Mouse (Mus musculus) hindbrain, embryonic 15.5 days (tissue): ENCODE data around the gene Opcml. TPM values are rescaled to one million over a fixed set of nuclear protein-coding genes. Genes with fewer than 3 reads are reported as not detected.
A peak's percentile ranks its signal among the peaks of the same experiment; 100 is the strongest.

Source experiments
- ATAC-seq: fragments of 200-750 bp; cut with Nextera tagmentation; 2 replicates; pipeline ENCODE4 v1.8.0; 2017; ENCODE audit warnings: low read depth, moderate number of reproducible peaks, moderate TSS enrichment; ENCODE audit not compliant: low FRiP score
- H3K27ac ChIP-seq: fragments of 300-500 bp; sonication (generic); replicated peaks from 2 replicates; pipeline ENCODE4 v1.5.1; 2015; ENCODE audit warnings: mild to moderate bottlenecking, inconsistent platforms
- H3K27me3 ChIP-seq: fragments of 300-500 bp; sonication (generic); 2 replicates; pipeline ENCODE4 v1.6.1; 2015; ENCODE audit warnings: control low read depth, inconsistent platforms
- H3K36me3 ChIP-seq: fragments of 300-500 bp; sonication (generic); 2 replicates; pipeline ENCODE4 v1.6.1; 2015; ENCODE audit warnings: control low read depth, inconsistent platforms
- H3K4me1 ChIP-seq: fragments of 300-500 bp; sonication (generic); replicated peaks from 2 replicates; pipeline ENCODE4 v1.6.1; 2015; ENCODE audit warnings: control low read depth, inconsistent platforms
- H3K4me2 ChIP-seq: fragments of 300-500 bp; sonication (generic); 2 replicates; pipeline ENCODE4 v1.6.1; 2015; ENCODE audit warnings: moderate library complexity, mild to moderate bottlenecking, inconsistent platforms
- H3K4me3 ChIP-seq: fragments of 300-500 bp; sonication (generic); 2 replicates; pipeline ENCODE4 v1.5.1; 2015; ENCODE audit warnings: mild to moderate bottlenecking, inconsistent platforms
- H3K9ac ChIP-seq: fragments of 300-500 bp; sonication (generic); 2 replicates; pipeline ENCODE4 v1.6.1; 2015; ENCODE audit warnings: inconsistent platforms
- H3K9me3 ChIP-seq: fragments of 300-500 bp; sonication (generic); 2 replicates; pipeline ENCODE4 v1.6.1; 2016; ENCODE audit warnings: control low read depth, inconsistent platforms
- WGBS: fragments of 180-500 bp; shearing (Covaris S2); methylation state at CpG from one replicate; pipeline ENCODE4 v1.1.7; 2015; 5-methylcytosine and 5-hydroxymethylcytosine counted together
- polyA plus RNA-seq: library from polyadenylated mRNA; unstranded; fragments of >200 nt; fragmentation: Nextera tagmentation; extraction: Ambion mirVana; gene quantifications from 2 replicates; pipeline ENCODE4 v1.2.1, GENCODE M21; 2015

The Opcml gene
- polyA plus RNA-seq, 1 experiment from 2014 or later: 41.8 TPM

DNA sequence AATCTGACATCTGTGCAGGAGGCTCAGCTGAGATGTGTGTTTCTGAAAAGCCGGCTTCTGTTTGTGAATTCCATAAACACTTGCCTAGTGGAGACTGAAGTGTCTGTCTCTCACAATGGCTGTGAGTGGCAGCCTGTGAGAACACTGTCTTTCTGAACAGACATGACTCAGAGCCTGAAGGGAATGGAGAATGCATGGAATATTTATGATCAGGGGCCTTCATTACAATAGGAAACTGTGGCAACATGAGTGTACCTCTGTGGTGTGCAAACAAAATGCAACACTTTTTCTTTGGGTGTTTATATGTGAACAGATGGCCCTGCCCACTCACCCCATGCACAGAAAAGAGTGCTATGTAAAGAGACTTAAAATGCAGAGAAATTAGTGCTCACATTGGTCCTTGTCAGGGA is 947.9 kb downstream of the Opcml start:
- H3K9me3 ChIP-seq: no peaks in the 10 kb centered on the region
- no peak overlapping the region for H3K4me3 ChIP-seq
- no peak overlapping the region for H3K4me2 ChIP-seq
- WGBS: 43% methylated on average over 1 of the region's 1 CpGs
- H3K9ac ChIP-seq: no peak overlapping the region
- H3K4me1 ChIP-seq: no peaks in the 10 kb centered on the region
- H3K36me3 ChIP-seq: no peaks in the 10 kb centered on the region
- ATAC-seq: no peak
- H3K27ac ChIP-seq: 0 out of 2 replicates have a peak overlapping the region, but pooled peaks have one; percentile 2
- no peaks in the 10 kb centered on the region for H3K27me3 ChIP-seq

DNA sequence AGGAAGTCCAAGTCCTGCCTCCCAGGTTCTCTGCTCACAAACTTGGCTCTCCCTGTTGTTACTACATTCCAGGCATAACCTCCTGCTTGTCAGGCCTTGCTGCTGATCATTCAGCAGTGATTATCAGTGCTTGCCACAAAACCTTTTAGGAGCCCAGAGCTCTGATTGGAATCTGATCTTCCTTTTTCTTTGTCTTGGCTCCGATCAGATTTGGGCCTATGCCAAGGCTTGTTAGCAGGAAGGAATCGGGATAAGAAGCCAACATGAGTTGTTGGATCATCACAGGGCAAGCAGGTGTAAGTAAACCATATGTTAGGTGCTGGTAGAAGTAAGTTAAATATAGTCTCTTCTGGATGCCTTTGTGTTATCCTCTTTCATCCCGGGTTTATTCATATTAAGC is 954.2 kb downstream of the Opcml start:
- WGBS: 77% methylated on average over 3 of the region's 3 CpGs
- no peak overlapping the region for H3K9ac ChIP-seq
- ATAC-seq: no peak

DNA sequence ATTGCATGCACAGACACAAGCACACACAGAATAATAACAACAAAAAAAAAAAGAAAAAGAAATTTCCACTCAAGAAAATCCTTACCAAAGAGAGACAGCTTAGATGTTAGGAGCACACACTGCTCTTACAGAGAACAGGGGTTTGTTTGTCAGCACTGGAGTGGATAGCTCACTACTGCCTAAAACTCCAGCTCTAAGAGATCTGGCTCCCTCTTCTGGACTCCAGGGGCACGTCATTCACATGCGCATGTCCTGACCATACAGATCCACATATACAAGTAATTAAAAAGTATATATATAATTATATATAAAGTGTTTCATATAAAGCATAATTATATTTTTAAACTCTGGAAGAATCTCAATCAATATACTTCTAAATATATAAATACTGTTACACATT is 958.3 kb downstream of the Opcml start:
- H3K27me3 ChIP-seq: no peaks in the 10 kb centered on the region
- H3K9ac ChIP-seq: no peak overlapping the region
- no peak overlapping the region for H3K4me2 ChIP-seq
- 86% methylated on average over 2 of the region's 2 CpGs for WGBS
- no peaks in the 10 kb centered on the region for H3K36me3 ChIP-seq
- ATAC-seq: no peak
- no peaks in the 10 kb centered on the region for H3K9me3 ChIP-seq
- no peak overlapping the region for H3K27ac ChIP-seq
- H3K4me3 ChIP-seq: no peak overlapping the region
- H3K4me1 ChIP-seq: no peaks in the 10 kb centered on the region

More for the DNA sequence above, 954.2 kb downstream of the Opcml start:
- H3K9me3 ChIP-seq: no peaks in the 10 kb centered on the region
- no peaks in the 10 kb centered on the region for H3K36me3 ChIP-seq
- no peaks in the 10 kb centered on the region for H3K4me1 ChIP-seq
- H3K4me3 ChIP-seq: no peak overlapping the region
- H3K27ac ChIP-seq: no peak overlapping the region
- H3K4me2 ChIP-seq: no peak overlapping the region
- no peaks in the 10 kb centered on the region for H3K27me3 ChIP-seq

DNA sequence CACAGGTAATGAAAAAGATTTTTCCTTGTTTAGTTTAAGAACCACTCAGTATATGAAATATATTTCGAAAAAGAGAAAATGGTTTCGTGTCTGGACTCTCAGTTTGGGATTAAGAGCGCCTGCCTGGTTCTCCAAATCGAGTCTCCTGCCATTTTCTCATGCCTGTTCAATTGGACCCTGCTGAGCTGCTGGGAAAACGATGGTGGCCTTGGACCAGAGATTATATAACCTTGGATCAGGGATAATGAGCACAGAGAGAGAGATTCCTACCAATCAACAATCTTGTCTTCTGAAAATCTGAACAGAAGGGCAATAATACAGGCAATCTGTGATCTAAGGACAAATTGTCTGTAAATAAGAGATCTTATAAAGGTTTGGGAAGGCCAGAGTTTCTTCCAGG is 962.3 kb downstream of the Opcml start:
- no peak overlapping the region for H3K9ac ChIP-seq
- H3K27me3 ChIP-seq: no peaks in the 10 kb centered on the region
- WGBS: 68% methylated on average over 5 of the region's 5 CpGs
- no peaks in the 10 kb centered on the region for H3K36me3 ChIP-seq
- no peak overlapping the region for H3K4me3 ChIP-seq
- no peak overlapping the region for H3K27ac ChIP-seq
- ATAC-seq: no peak
- H3K4me1 ChIP-seq: no peaks in the 10 kb centered on the region
- H3K4me2 ChIP-seq: no peak overlapping the region
- H3K9me3 ChIP-seq: no peaks in the 10 kb centered on the region

DNA sequence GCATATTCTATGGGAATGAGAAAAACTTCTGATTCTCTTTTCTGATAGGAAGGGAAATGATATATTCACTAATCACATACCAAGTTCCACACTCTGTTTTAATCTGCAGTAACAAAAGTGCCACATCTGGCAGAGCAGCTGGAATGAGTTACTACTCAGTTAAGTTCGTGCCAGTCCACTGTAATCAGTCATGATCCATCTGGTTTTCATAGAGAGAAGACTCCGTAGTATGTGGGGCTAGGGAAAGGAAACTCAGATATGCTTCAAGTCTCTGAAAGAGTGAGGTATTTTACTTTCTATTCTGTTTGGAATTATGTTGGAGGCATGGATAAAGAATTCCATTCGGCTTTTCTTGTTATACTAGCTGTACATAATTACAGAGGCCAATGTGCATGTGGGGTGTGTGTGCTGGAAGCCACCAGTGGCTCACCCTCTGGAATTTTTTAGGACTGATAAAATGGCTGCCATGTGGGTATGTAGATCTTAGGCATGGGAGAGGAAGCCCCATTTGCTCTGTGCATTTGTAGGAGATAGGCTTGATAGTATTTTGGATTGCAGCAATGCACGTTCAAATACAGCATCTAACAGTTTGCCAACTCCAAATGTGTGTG is 966.4 kb downstream of the Opcml start:
- no peak overlapping the region for H3K4me3 ChIP-seq
- WGBS: 80% methylated on average over 4 of the region's 4 CpGs
- H3K36me3 ChIP-seq: no peaks in the 10 kb centered on the region

DNA sequence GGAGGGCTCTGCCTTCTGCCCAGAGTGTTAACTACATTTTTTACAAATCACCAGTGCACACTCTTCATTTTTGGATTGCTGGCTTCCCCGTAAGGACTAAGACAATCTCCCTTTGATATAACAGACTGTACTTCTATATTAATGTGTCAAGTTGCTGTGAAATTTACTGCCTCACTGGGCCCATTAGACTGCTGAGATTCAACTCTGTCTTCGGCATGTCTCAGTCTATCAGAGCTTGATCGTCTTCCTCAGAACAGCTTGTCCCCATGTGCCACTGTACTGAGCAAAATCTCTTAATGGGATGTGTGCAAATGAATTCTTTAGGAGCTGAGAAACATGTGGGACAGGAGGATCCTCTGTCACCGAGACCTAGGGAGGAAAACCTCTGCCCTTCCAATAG is 970.9 kb downstream of the Opcml start:
- H3K4me3 ChIP-seq: no peak overlapping the region
- no peak overlapping the region for H3K9ac ChIP-seq
- 55% methylated on average over 4 of the region's 4 CpGs for WGBS
- H3K9me3 ChIP-seq: no peaks in the 10 kb centered on the region
- H3K4me1 ChIP-seq: peaks cover 7% of the 10 kb centered on the region; the same call in 1 of the 2 replicates
- ATAC-seq: peak; percentile 42; the same call in 1 of the 2 replicates
- H3K27ac ChIP-seq: no peak overlapping the region
- no peaks in the 10 kb centered on the region for H3K27me3 ChIP-seq
- H3K36me3 ChIP-seq: no peaks in the 10 kb centered on the region
- no peak overlapping the region for H3K4me2 ChIP-seq

More for the DNA sequence above, 966.4 kb downstream of the Opcml start:
- no peaks in the 10 kb centered on the region for H3K9me3 ChIP-seq
- no peak for ATAC-seq
- peaks cover 2% of the 10 kb centered on the region; the same call in 1 of the 2 replicates for H3K4me1 ChIP-seq
- H3K27me3 ChIP-seq: no peaks in the 10 kb centered on the region
- no peak overlapping the region for H3K27ac ChIP-seq
- H3K9ac ChIP-seq: no peak overlapping the region
- H3K4me2 ChIP-seq: no peak overlapping the region

DNA sequence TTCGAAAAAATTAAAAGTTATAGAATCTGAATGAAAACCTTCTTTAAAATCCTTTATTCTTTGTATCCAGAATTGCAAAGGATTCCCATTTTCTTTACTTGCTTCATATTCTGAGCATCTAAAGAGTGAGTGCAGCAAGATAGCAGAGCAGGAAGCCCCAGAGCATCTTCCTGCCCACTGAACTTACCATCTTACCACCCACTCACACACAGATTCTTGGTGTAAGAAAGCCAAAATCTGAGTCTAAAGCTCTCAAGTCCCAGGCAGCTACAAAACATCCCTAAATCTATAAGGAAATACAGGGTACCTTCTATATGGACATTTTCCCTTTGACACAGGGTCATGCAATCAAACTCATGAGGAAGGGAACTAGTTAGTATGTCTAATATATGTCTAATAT is 973.6 kb downstream of the Opcml start:
- Histone ChIP-seq H3K27me3 (no peaks in the 10 kb centered on the region), H3K9ac (no peak overlapping the region), H3K36me3 (no peaks in the 10 kb centered on the region), H3K9me3 (no peaks in the 10 kb centered on the region), H3K4me1 (peaks cover 7% of the 10 kb centered on the region; the same call in 1 of the 2 replicates), H3K4me2 (no peak overlapping the region), H3K27ac (no peak overlapping the region), H3K4me3 (no peak overlapping the region)
- no peak for ATAC-seq
- WGBS: 88% methylated on average over 1 of the region's 1 CpGs

DNA sequence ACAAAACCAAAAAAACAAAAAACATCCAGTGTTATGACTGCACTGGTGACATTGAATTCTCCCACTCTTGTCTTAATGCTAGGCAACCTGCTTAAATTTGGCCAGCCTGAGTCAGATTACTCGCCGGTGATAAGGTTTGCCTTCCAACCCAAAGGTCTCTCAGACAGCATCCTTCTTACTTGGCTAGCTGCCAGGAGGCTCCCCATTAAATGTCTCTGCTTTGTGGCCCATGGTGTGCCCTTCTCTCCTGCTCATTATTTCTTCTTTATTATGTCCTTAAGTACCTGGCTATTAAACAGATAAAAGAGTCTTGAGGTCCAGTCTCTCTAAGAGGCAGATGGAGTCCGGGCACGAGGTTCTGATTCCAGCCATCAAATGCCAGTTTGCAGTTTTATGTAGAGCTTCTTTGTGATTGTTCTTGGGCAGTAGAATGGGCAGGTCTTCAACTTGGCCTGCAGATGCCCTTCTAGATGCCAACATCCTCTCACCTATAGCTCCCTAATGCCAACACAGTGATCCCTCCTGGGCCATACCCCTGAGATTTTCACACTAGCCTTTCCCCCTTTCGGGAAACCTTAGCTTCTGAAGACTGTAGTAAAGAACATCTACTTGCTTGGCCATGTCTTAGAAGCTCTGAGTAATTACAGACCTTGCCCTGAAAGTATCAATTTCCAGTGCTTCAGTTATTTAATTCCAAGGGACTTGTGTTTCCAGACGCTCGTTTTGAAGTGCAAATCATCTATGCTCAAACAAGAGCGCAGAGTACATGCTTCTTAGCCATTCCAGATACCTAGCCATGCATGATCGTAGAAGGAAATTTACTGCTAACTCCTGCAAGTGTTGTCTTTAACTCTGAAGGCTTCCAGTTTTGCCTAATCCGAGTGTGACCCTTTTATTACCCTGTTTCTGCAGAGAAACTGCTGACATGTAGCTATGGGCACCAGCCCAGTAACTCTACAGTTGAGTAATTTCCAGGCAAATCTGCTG is 986.2 kb downstream of the Opcml start:
- no peak for ATAC-seq
- H3K4me3 ChIP-seq: no peak overlapping the region
- WGBS: 77% methylated on average over 10 of the region's 10 CpGs
- peaks cover 11% of the 10 kb centered on the region; the same call in 1 of the 2 replicates for H3K4me1 ChIP-seq
- no peaks in the 10 kb centered on the region for H3K9me3 ChIP-seq
- H3K36me3 ChIP-seq: no peaks in the 10 kb centered on the region
- H3K27me3 ChIP-seq: no peaks in the 10 kb centered on the region
- no peak overlapping the region for H3K9ac ChIP-seq
- no peak overlapping the region for H3K4me2 ChIP-seq
- no peak overlapping the region for H3K27ac ChIP-seq

DNA sequence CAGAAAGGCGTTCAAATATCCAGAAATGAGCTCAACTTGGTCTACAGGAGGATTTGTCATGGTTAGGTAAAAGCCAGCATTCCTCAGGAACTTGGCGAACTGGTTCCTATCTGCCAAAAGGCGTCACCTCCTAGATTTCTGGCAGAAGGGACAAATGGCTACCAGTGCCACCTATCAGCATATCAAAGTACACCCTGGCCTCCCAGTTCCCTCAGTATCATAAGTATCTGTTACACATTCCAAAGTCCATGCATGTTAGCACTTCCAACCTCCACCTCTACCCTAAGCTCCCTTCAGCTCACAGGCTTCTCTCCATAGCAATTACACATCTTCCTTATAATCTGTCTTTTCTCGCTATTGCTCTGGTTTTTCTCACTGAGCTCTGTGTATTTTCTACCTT is 993.3 kb downstream of the Opcml start:
- Histone ChIP-seq H3K36me3 (no peaks in the 10 kb centered on the region), H3K27me3 (no peaks in the 10 kb centered on the region), H3K4me2 (no peak overlapping the region), H3K9ac (no peak overlapping the region), H3K27ac (no peak overlapping the region), H3K4me1 (peaks cover 5% of the 10 kb centered on the region; the same call in 1 of the 2 replicates), H3K4me3 (no peak overlapping the region), H3K9me3 (no peaks in the 10 kb centered on the region)
- WGBS: 80% methylated on average over 4 of the region's 4 CpGs
- no peak for ATAC-seq

DNA sequence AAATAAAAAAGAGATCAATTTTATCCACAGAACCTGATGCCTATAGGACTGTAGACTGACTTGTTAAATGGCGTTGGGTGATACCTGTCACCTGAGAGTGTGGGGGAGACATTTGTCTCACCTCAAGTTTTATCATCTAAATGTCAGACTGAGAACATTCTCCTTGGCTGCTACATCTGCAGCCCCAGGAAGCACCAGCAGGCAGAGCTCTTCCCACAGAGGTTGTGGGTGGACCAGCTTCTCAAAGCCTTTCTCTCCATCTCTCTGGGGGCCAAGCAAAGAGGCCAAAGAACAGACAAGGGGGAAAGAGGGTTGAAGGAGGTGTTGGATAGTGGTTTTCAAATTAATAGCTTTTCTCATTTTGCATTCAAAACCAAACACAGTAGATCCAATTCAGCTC is 998.9 kb downstream of the Opcml start:
- no peaks in the 10 kb centered on the region for H3K36me3 ChIP-seq
- H3K4me3 ChIP-seq: no peak overlapping the region
- H3K9me3 ChIP-seq: no peaks in the 10 kb centered on the region
- no peak overlapping the region for H3K27ac ChIP-seq
- ATAC-seq: no peak
- no peak overlapping the region for H3K9ac ChIP-seq
- H3K4me1 ChIP-seq: no peaks in the 10 kb centered on the region
- H3K27me3 ChIP-seq: no peaks in the 10 kb centered on the region
- no peak overlapping the region for H3K4me2 ChIP-seq
- 89% methylated on average over 1 of the region's 1 CpGs for WGBS

DNA sequence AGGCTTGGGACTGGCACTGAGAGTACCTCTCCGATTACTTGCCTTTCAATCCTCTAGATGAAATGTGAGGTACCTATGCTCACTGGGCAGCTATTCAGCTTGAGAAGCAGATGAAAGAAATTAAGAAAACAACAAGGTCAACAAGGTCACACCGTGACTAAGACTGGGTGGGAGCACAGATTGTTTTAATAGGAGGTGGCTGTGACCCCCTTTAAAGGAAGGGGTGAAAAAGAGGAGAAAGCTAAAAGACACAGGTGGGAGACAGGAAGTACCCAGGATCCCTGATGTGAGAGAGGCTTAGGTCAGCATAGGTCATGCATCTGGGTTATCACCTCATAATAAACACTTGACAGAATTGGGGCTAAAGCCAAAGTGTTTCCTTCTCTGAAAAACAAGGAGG is 1009.5 kb downstream of the Opcml start:
- H3K9me3 ChIP-seq: no peaks in the 10 kb centered on the region
- H3K27ac ChIP-seq: no peak overlapping the region
- H3K4me1 ChIP-seq: no peaks in the 10 kb centered on the region
- no peak overlapping the region for H3K4me2 ChIP-seq
- no peak overlapping the region for H3K9ac ChIP-seq
- H3K27me3 ChIP-seq: no peaks in the 10 kb centered on the region
- no peak overlapping the region for H3K4me3 ChIP-seq
- no peaks in the 10 kb centered on the region for H3K36me3 ChIP-seq
- WGBS: 19% methylated on average over 2 of the region's 2 CpGs
- ATAC-seq: no peak

DNA sequence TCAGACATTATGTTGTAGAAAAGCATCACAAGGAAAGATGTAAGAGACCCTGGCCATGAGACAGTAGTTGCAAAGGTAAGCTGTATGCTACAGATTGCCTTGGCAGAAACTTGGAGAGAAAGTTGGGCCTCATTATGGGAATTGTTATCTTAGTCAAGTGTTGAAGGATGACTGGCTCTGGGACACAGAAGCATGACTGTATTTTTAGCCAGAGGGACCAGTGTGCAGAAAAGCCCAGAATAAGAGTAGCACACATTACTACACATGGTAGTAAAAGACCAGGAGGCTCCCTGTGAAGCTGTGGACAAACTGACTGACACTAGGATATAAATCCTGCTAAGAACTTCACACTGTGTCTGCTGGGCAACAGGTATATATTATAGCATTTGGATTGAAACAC is 1016.1 kb downstream of the Opcml start:
- Histone ChIP-seq H3K4me2 (no peak overlapping the region), H3K9me3 (no peaks in the 10 kb centered on the region)

More for the DNA sequence above, 1016.1 kb downstream of the Opcml start:
- no peak overlapping the region for H3K9ac ChIP-seq
- H3K36me3 ChIP-seq: no peaks in the 10 kb centered on the region
- H3K27ac ChIP-seq: no peak overlapping the region
- H3K27me3 ChIP-seq: no peaks in the 10 kb centered on the region
- H3K4me3 ChIP-seq: no peak overlapping the region
- ATAC-seq: no peak
- no peaks in the 10 kb centered on the region for H3K4me1 ChIP-seq
